ENCODE assay signal across 14 mouse cellular contexts in the genomic region with DNA sequence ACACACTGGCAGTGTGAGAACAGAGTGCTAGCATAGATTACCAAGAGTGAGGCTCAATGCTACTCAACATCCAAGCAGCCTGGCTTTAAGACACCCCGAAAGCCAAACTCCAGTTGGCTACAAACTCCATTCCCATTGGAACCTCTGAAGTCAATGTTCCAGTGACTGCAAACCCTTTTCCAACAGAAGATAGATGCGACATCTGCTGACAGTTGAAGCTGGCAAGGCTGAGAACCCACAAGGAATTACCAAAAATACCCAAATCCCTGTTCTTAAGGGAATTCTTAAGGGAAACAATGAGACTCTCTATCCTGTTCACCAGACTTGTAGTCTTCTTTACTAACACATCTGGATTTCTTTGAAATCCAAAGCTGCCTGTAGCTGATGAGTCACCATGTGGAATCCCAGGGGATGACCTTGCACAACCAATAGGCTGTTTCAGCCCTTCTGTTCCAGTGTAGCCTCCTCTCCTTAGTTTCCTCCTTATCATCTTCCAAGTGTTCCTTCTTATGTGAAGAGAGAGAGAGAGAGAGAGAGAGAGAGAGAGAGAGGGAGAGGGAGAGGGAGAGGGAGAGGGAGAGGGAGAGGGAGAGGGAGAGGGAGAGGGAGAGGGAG.
DNase-seq lines count a peak whose midpoint lies in the region; ATAC-seq and TF ChIP-seq lines count a peak whose summit lies in the region.
"Had no signal": no experiment of that assay in that cellular context is flagged by ENCODE, and none has a peak within 500 bp of the region (broad histone marks: within the 10 kb centered on the region; RNA-seq: fewer than 3 reads in every experiment).

No protein-coding gene starts in this region.

- TF ChIP-seq CTCF in C2C12 (IDR thresholded peaks at IDR 0.05; ENCODE audit: control insufficient read depth, insufficient read depth, insufficient read length): no peak

- no peaks in the 10 kb centered on the region for H3K36me3 ChIP-seq in heart, embryonic 12.5 days
- no peaks in the 10 kb centered on the region for H3K36me3 ChIP-seq in C2C12 (ENCODE audit: control insufficient read depth, insufficient read depth)
- H3K36me3 ChIP-seq: kidney, embryonic 15.5 days; lung, embryonic 15.5 days had no signal

- intact Hi-C loops in heart, postnatal 10 days (cut with DNase I): loop anchor here (10.0 kb wide), 1 partner anchor 574 kb away; no protein-coding TSS in a partner anchor

- 81% methylated on average over 2 of the region's 2 CpGs for WGBS in heart, embryonic 12.5 days

- no peak overlapping the region for H3ac ChIP-seq in C2C12 (ENCODE audit: control insufficient read depth, insufficient read length, low read depth)

- peak; percentile 97 for DNase-seq in heart, adult 11 months
- peak; percentile 50 to 61 for DNase-seq in adrenal gland, postnatal 36 days
- peak; percentile 62 to 72 for DNase-seq in heart, postnatal 10 days
- DNase-seq in retina, embryonic 14.5 days (ENCODE audit: low spot score): no peak
- no peak for DNase-seq in cerebellum, postnatal 14 days
- no peak for DNase-seq in layer of hippocampus, adult 8-10 months (ENCODE audit: low spot score in 2 of 2)
- DNase-seq: cerebellum, postnatal 36 days; layer of hippocampus, postnatal 36 days; thymus, postnatal 14 days had no signal

- H3K79me2 ChIP-seq in C2C12 (ENCODE audit: control insufficient read depth, insufficient read depth): no peaks in the 10 kb centered on the region

- no peaks in the 10 kb centered on the region for H3K4me1 ChIP-seq in heart, embryonic 12.5 days (replicated peaks)
- H3K4me1 ChIP-seq: kidney, embryonic 15.5 days; lung, embryonic 15.5 days had no signal

- H3K79me3 ChIP-seq in C2C12 (ENCODE audit: low read depth): no peaks in the 10 kb centered on the region

- H3K27ac ChIP-seq in heart, embryonic 12.5 days (ENCODE audit: poor library complexity, severe bottlenecking): no peak overlapping the region
- H3K27ac ChIP-seq: kidney, embryonic 15.5 days; lung, embryonic 15.5 days had no signal

- H3K27me3 ChIP-seq in heart, embryonic 12.5 days (replicated peaks): no peaks in the 10 kb centered on the region
- no peaks in the 10 kb centered on the region for H3K27me3 ChIP-seq in C2C12 (ENCODE audit: control insufficient read depth, insufficient read depth, insufficient read length)
- H3K27me3 ChIP-seq: kidney, embryonic 15.5 days; lung, embryonic 15.5 days had no signal

- no peaks in the 10 kb centered on the region for H3K9me3 ChIP-seq in heart, embryonic 12.5 days (replicated peaks)
- H3K9me3 ChIP-seq: kidney, embryonic 15.5 days; lung, embryonic 15.5 days had no signal

- no peak overlapping the region for H3K4me2 ChIP-seq in heart, embryonic 12.5 days
- H3K4me2 ChIP-seq: kidney, embryonic 15.5 days; lung, embryonic 15.5 days; midbrain, embryonic 11.5 days had no signal

- no peak overlapping the region for H3K9ac ChIP-seq in heart, embryonic 12.5 days
- H3K9ac ChIP-seq: kidney, embryonic 15.5 days; lung, embryonic 15.5 days had no signal

- no peak overlapping the region for H3K4me3 ChIP-seq in heart, embryonic 12.5 days
- H3K4me3 ChIP-seq in C2C12 (ENCODE audit: insufficient read depth, poor library complexity, severe bottlenecking): no peak overlapping the region
- H3K4me3 ChIP-seq: kidney, embryonic 15.5 days; lung, embryonic 15.5 days had no signal

- no peak for ATAC-seq in heart, embryonic 12.5 days (ENCODE audit: insufficient number of reproducible peaks, low FRiP score)

TF ChIP-seq in C2C12, 6 proteins besides CTCF, POLR2A, EP300 and RAD21:
- no peak for TF ChIP-seq USF1 (IDR thresholded peaks at IDR 0.05; ENCODE audit: low read depth)
- TF ChIP-seq FOSL1 (IDR thresholded peaks at IDR 0.05; ENCODE audit: insufficient read depth, low read length, poor library complexity, severe bottlenecking): no peak
- TF ChIP-seq MYOG (IDR thresholded peaks at IDR 0.05; ENCODE audit: control insufficient read depth, extremely low read depth, insufficient read length): no peak
- peak; percentile 63 for TF ChIP-seq CEBPB (IDR thresholded peaks at IDR 0.05; ENCODE audit: low read depth)
- TF ChIP-seq MAX (IDR thresholded peaks at IDR 0.05): no peak
- TF ChIP-seq MYOD1 (IDR thresholded peaks at IDR 0.05; ENCODE audit: control insufficient read depth, insufficient read length, low read depth): no peak
TF ChIP-seq in C2C12: peak in this region for 1.

Comparison
In these comparisons a context has a peak if more than half of its experiments do, and no peak if none do; other contexts are left out.
1. DNase-seq: peak in heart, adult 11 months (single experiment), adrenal gland, postnatal 36 days (2 of 2) and heart, postnatal 10 days (2 of 2); none in retina, embryonic 14.5 days (single experiment), cerebellum, postnatal 14 days (0 of 2) and layer of hippocampus, adult 8-10 months (0 of 2).